Mouse (Mus musculus): Measurements from ENCODE around the gene Psmb3. TPM values are rescaled to one million over a fixed set of nuclear protein-coding genes. Genes with fewer than 3 reads are reported as not detected.

Gene Psmb3
- polyA plus RNA-seq, 1 experiment from 2014 or later: 359 TPM

- peak overlapping the region; percentile 80 for H3K4me2 ChIP-seq (ENCODE audit: low read depth, low read length)
- H3K4me3 ChIP-seq (ENCODE audit: low read length): peak overlapping the region; percentile 89
- WGBS: 33% methylated on average over 6 of the region's 6 CpGs
- no peak for ATAC-seq (replicated peaks; ENCODE audit: extremely low read depth, insufficient read depth, low FRiP score)
- H3K4me1 ChIP-seq (ENCODE audit: control insufficient read depth, insufficient read depth, low read length): peaks cover 45% of the 10 kb centered on the region
- H3K9me3 ChIP-seq (replicated peaks; ENCODE audit: control insufficient read depth, low read length): no peaks in the 10 kb centered on the region
- peaks cover 15% of the 10 kb centered on the region for H3K36me3 ChIP-seq (ENCODE audit: control insufficient read depth, insufficient read depth)
- H3K27me3 ChIP-seq (ENCODE audit: control insufficient read depth, insufficient read depth, low read length): no peaks in the 10 kb centered on the region
- peak overlapping the region; percentile 86 for H3K9ac ChIP-seq (ENCODE audit: low read length)
- H3K27ac ChIP-seq (ENCODE audit: low read length): peak overlapping the region; percentile 94
Observed at GRCm38 (mm10) chr11:97664771-97665240, 38.4 kb upstream of the Psmb3 start.

GRCm38 (mm10) chr11:97665431-97665830, 37.8 kb upstream of the Psmb3 start:
- H3K36me3 ChIP-seq (ENCODE audit: control insufficient read depth, insufficient read depth): peaks cover 17% of the 10 kb centered on the region
- peaks cover 50% of the 10 kb centered on the region for H3K4me1 ChIP-seq (ENCODE audit: control insufficient read depth, insufficient read depth, low read length)
- H3K4me3 ChIP-seq (ENCODE audit: low read length): no peak overlapping the region
- no peak overlapping the region; the same call in 1 of the 2 replicates for H3K4me2 ChIP-seq (ENCODE audit: low read depth, low read length)
- no peak overlapping the region for H3K27ac ChIP-seq (ENCODE audit: low read length)
- H3K9ac ChIP-seq (ENCODE audit: low read length): no peak overlapping the region
- no peaks in the 10 kb centered on the region for H3K9me3 ChIP-seq (replicated peaks; ENCODE audit: control insufficient read depth, low read length)
- no peaks in the 10 kb centered on the region for H3K27me3 ChIP-seq (ENCODE audit: control insufficient read depth, insufficient read depth, low read length)
- ATAC-seq (replicated peaks; ENCODE audit: extremely low read depth, insufficient read depth, low FRiP score): no peak
- 92% methylated on average over 13 of the region's 13 CpGs for WGBS

GRCm38 (mm10) chr11:97666221-97666620, 37.0 kb upstream of the Psmb3 start:
- Histone ChIP-seq H3K9me3 (replicated peaks; ENCODE audit: control insufficient read depth, low read length) (no peaks in the 10 kb centered on the region), H3K27ac (ENCODE audit: low read length) (no peak overlapping the region), H3K36me3 (ENCODE audit: control insufficient read depth, insufficient read depth) (peaks cover 24% of the 10 kb centered on the region), H3K4me1 (ENCODE audit: control insufficient read depth, insufficient read depth, low read length) (peaks cover 49% of the 10 kb centered on the region), H3K9ac (ENCODE audit: low read length) (no peak overlapping the region), H3K27me3 (ENCODE audit: control insufficient read depth, insufficient read depth, low read length) (no peaks in the 10 kb centered on the region), H3K4me2 (ENCODE audit: low read depth, low read length) (no peak overlapping the region), H3K4me3 (ENCODE audit: low read length) (no peak overlapping the region)
- 89% methylated on average over 7 of the region's 7 CpGs for WGBS
- ATAC-seq (replicated peaks; ENCODE audit: extremely low read depth, insufficient read depth, low FRiP score): no peak

- H3K27me3 ChIP-seq (ENCODE audit: control insufficient read depth, insufficient read depth, low read length): no peaks in the 10 kb centered on the region
Observed at GRCm38 (mm10) chr11:97666794-97667193, 36.4 kb upstream of the Psmb3 start.

GRCm38 (mm10) chr11:97668160-97668559, 35.0 kb upstream of the Psmb3 start:
- no peaks in the 10 kb centered on the region for H3K27me3 ChIP-seq (ENCODE audit: control insufficient read depth, insufficient read depth, low read length)
- H3K4me1 ChIP-seq (ENCODE audit: control insufficient read depth, insufficient read depth, low read length): peaks cover 36% of the 10 kb centered on the region
- H3K36me3 ChIP-seq (ENCODE audit: control insufficient read depth, insufficient read depth): peaks cover 44% of the 10 kb centered on the region
- no peak overlapping the region for H3K4me2 ChIP-seq (ENCODE audit: low read depth, low read length)
- ATAC-seq (replicated peaks; ENCODE audit: extremely low read depth, insufficient read depth, low FRiP score): no peak
- H3K9ac ChIP-seq (ENCODE audit: low read length): no peak overlapping the region
- H3K9me3 ChIP-seq (replicated peaks; ENCODE audit: control insufficient read depth, low read length): no peaks in the 10 kb centered on the region
- H3K27ac ChIP-seq (ENCODE audit: low read length): no peak overlapping the region
- H3K4me3 ChIP-seq (ENCODE audit: low read length): no peak overlapping the region
- WGBS: 85% methylated on average over 7 of the region's 7 CpGs

More at GRCm38 (mm10) chr11:97666794-97667193, 36.4 kb upstream of the Psmb3 start:
- no peak overlapping the region for H3K4me2 ChIP-seq (ENCODE audit: low read depth, low read length)
- peaks cover 30% of the 10 kb centered on the region for H3K36me3 ChIP-seq (ENCODE audit: control insufficient read depth, insufficient read depth)
- peaks cover 44% of the 10 kb centered on the region for H3K4me1 ChIP-seq (ENCODE audit: control insufficient read depth, insufficient read depth, low read length)
- H3K4me3 ChIP-seq (ENCODE audit: low read length): no peak overlapping the region
- H3K9me3 ChIP-seq (replicated peaks; ENCODE audit: control insufficient read depth, low read length): no peaks in the 10 kb centered on the region
- H3K9ac ChIP-seq (ENCODE audit: low read length): no peak overlapping the region
- H3K27ac ChIP-seq (ENCODE audit: low read length): no peak overlapping the region
- no peak for ATAC-seq (replicated peaks; ENCODE audit: extremely low read depth, insufficient read depth, low FRiP score)
- 84% methylated on average over 15 of the region's 15 CpGs for WGBS

GRCm38 (mm10) chr11:97669268-97669667, 33.9 kb upstream of the Psmb3 start:
- Histone ChIP-seq H3K4me2 (ENCODE audit: low read depth, low read length) (peak overlapping the region; percentile 34), H3K36me3 (ENCODE audit: control insufficient read depth, insufficient read depth) (peaks cover 54% of the 10 kb centered on the region), H3K4me3 (ENCODE audit: low read length) (peak overlapping the region; percentile 2; the same call in 1 of the 2 replicates), H3K4me1 (ENCODE audit: control insufficient read depth, insufficient read depth, low read length) (peaks cover 36% of the 10 kb centered on the region), H3K9ac (ENCODE audit: low read length) (peak overlapping the region; percentile 61), H3K27me3 (ENCODE audit: control insufficient read depth, insufficient read depth, low read length) (no peaks in the 10 kb centered on the region), H3K27ac (ENCODE audit: low read length) (peak overlapping the region; percentile 84), H3K9me3 (replicated peaks; ENCODE audit: control insufficient read depth, low read length) (no peaks in the 10 kb centered on the region)
- ATAC-seq (replicated peaks; ENCODE audit: extremely low read depth, insufficient read depth, low FRiP score): no peak
- 33% methylated on average over 15 of the region's 15 CpGs for WGBS

- H3K4me1 ChIP-seq (ENCODE audit: control insufficient read depth, insufficient read depth, low read length): peaks cover 31% of the 10 kb centered on the region
- H3K27ac ChIP-seq (ENCODE audit: low read length): peak overlapping the region; percentile 93
- H3K27me3 ChIP-seq (ENCODE audit: control insufficient read depth, insufficient read depth, low read length): no peaks in the 10 kb centered on the region
- 13% methylated on average over 6 of the region's 6 CpGs for WGBS
- H3K36me3 ChIP-seq (ENCODE audit: control insufficient read depth, insufficient read depth): peaks cover 60% of the 10 kb centered on the region
- peak overlapping the region; percentile 70 for H3K9ac ChIP-seq (ENCODE audit: low read length)
- peak overlapping the region; percentile 33 for H3K4me3 ChIP-seq (ENCODE audit: low read length)
- H3K4me2 ChIP-seq (ENCODE audit: low read depth, low read length): peak overlapping the region; percentile 63
- no peaks in the 10 kb centered on the region for H3K9me3 ChIP-seq (replicated peaks; ENCODE audit: control insufficient read depth, low read length)
- peak; percentile 88 for ATAC-seq (replicated peaks; ENCODE audit: extremely low read depth, insufficient read depth, low FRiP score)
Observed at GRCm38 (mm10) chr11:97669829-97670228, 33.4 kb upstream of the Psmb3 start.

GRCm38 (mm10) chr11:97670234-97671176, 32.7 kb upstream of the Psmb3 start:
- peak; percentile 63 for ATAC-seq (replicated peaks; ENCODE audit: extremely low read depth, insufficient read depth, low FRiP score)
- WGBS: 35% methylated on average over 13 of the region's 13 CpGs
- peak overlapping the region; percentile 70 for H3K9ac ChIP-seq (ENCODE audit: low read length)
- H3K36me3 ChIP-seq (ENCODE audit: control insufficient read depth, insufficient read depth): peaks cover 65% of the 10 kb centered on the region
- peak overlapping the region; percentile 93 for H3K27ac ChIP-seq (ENCODE audit: low read length)
- peaks cover 28% of the 10 kb centered on the region for H3K4me1 ChIP-seq (ENCODE audit: control insufficient read depth, insufficient read depth, low read length)
- H3K4me2 ChIP-seq (ENCODE audit: low read depth, low read length): peak overlapping the region; percentile 63
- H3K4me3 ChIP-seq (ENCODE audit: low read length): peak overlapping the region; percentile 33
- no peaks in the 10 kb centered on the region for H3K27me3 ChIP-seq (ENCODE audit: control insufficient read depth, insufficient read depth, low read length)
- no peaks in the 10 kb centered on the region for H3K9me3 ChIP-seq (replicated peaks; ENCODE audit: control insufficient read depth, low read length)

GRCm38 (mm10) chr11:97671177-97671527, 32.0 kb upstream of the Psmb3 start:
- H3K27ac ChIP-seq (ENCODE audit: low read length): no peak overlapping the region
- H3K4me2 ChIP-seq (ENCODE audit: low read depth, low read length): no peak overlapping the region
- WGBS: 62% methylated on average over 2 of the region's 2 CpGs
- H3K4me1 ChIP-seq (ENCODE audit: control insufficient read depth, insufficient read depth, low read length): peaks cover 28% of the 10 kb centered on the region
- H3K9ac ChIP-seq (ENCODE audit: low read length): 0 out of 2 replicates have a peak overlapping the region, but pooled peaks have one; percentile 70
- no peak for ATAC-seq (replicated peaks; ENCODE audit: extremely low read depth, insufficient read depth, low FRiP score)
- H3K36me3 ChIP-seq (ENCODE audit: control insufficient read depth, insufficient read depth): peaks cover 58% of the 10 kb centered on the region
- no peaks in the 10 kb centered on the region for H3K27me3 ChIP-seq (ENCODE audit: control insufficient read depth, insufficient read depth, low read length)
- no peaks in the 10 kb centered on the region for H3K9me3 ChIP-seq (replicated peaks; ENCODE audit: control insufficient read depth, low read length)
- no peak overlapping the region for H3K4me3 ChIP-seq (ENCODE audit: low read length)
